Comparison of ENCODE assay signal across 9 mouse cellular contexts in genomic region chr2:178522786-178523185, GRCm38 (mm10).
"Had no signal": no experiment of that assay in that cellular context is flagged by ENCODE, and none has a peak within 500 bp of the region (broad histone marks: within the 10 kb centered on the region; RNA-seq: fewer than 3 reads in every experiment).

No protein-coding gene starts in this region.

- DNase-seq: kidney, adult 8-10 months; kidney, postnatal 36 days; lung, adult 18-20 months; thymus, postnatal 4 days had no signal

- H3K9ac ChIP-seq: limb, embryonic 13.5 days; liver, embryonic 14.5 days had no signal

- H3K4me2 ChIP-seq: limb, embryonic 13.5 days had no signal

- H3K9me3 ChIP-seq: limb, embryonic 13.5 days had no signal

- H3K27ac ChIP-seq: kidney, postnatal 0 days; layer of hippocampus, adult 2 months; limb, embryonic 13.5 days; liver, embryonic 14.5 days; stomach, postnatal 0 days had no signal

- H3K36me3 ChIP-seq: limb, embryonic 13.5 days had no signal

- H3K4me3 ChIP-seq: layer of hippocampus, adult 2 months; limb, embryonic 13.5 days had no signal
